Mouse (Mus musculus) CH12.LX (cell line): ENCODE measurements around the gene Pbrm1. TPM values are rescaled to one million over a fixed set of nuclear protein-coding genes. Genes with fewer than 3 reads are reported as not detected.

Experiments
- DNase-seq: peaks from one replicate; pipeline ENCODE4 v3.0.0-alpha.2; 2013; ENCODE audit errors: extremely low read depth
- H3K27ac ChIP-seq: 2 replicates; pipeline ENCODE4 v1.5.1; 2012; ENCODE audit warnings: low read depth, mild to moderate bottlenecking, control low read depth, moderate library complexity; ENCODE audit not compliant: insufficient read depth
- H3K27me3 ChIP-seq: replicated peaks from 2 replicates; pipeline ENCODE3; 2012; ENCODE audit warnings: inconsistent platforms
- H3K36me3 ChIP-seq, 2 experiments: replicated peaks in 1 of 2; 2 replicates each; pipeline versions ENCODE3 to v1.6.1; 2012; ENCODE audit warnings: inconsistent platforms in 1 of 2, low read length in 1 of 2, mild to moderate bottlenecking in 1 of 2, mixed read lengths in 1 of 2, moderate library complexity in 1 of 2; ENCODE audit not compliant: control insufficient read depth in 1 of 2, insufficient read depth in 1 of 2
- H3K4me1 ChIP-seq, 2 experiments: 2 replicates each; pipeline ENCODE4 v1.6.1; 2012; ENCODE audit warnings: inconsistent platforms in 1 of 2, moderate library complexity in 1 of 2; ENCODE audit not compliant: insufficient read depth in 2 of 2, control insufficient read depth in 1 of 2
- H3K4me2 ChIP-seq: 2 replicates; pipeline ENCODE4 v1.6.1; 2012; ENCODE audit warnings: low read depth, mild to moderate bottlenecking, control low read depth; ENCODE audit not compliant: poor library complexity, insufficient read depth, severe bottlenecking
- H3K4me3 ChIP-seq, 3 experiments: fragments of 150-350 bp in 1 of 3; sonication (generic) in 1 of 3; replicated peaks in 1 of 3; 2 replicates each; pipeline versions ENCODE3 to v1.5.1; 2011 to 2012; ENCODE audit warnings: low read depth in 2 of 3, low read length in 2 of 3, mild to moderate bottlenecking in 2 of 3, moderate library complexity in 2 of 3, control low read depth in 1 of 3, improper control_type of control experiment in 1 of 3, inconsistent platforms in 1 of 3, mixed read lengths in 1 of 3; ENCODE audit not compliant: poor library complexity in 1 of 3
- H3K79me2 ChIP-seq: replicated peaks from 2 replicates; pipeline ENCODE4 v1.6.1; 2012; ENCODE audit warnings: mild to moderate bottlenecking, moderate library complexity; ENCODE audit not compliant: control insufficient read depth, poor library complexity, insufficient read depth, severe bottlenecking; ENCODE audit errors: extremely low read depth
- H3K9ac ChIP-seq: 2 replicates; pipeline ENCODE4 v1.6.1; 2012; ENCODE audit warnings: low read depth, mild to moderate bottlenecking, control low read depth, moderate library complexity; ENCODE audit not compliant: insufficient read depth
- H3K9me3 ChIP-seq: replicated peaks from 2 replicates; pipeline ENCODE3; 2012; ENCODE audit warnings: low read length, inconsistent platforms, mixed read lengths
- BHLHE40 ChIP-seq: IDR thresholded peaks from 2 replicates; pipeline ENCODE4 v1.6.1; 2011; ENCODE audit warnings: mild to moderate bottlenecking, low read depth, low read length, improper control_type of control experiment
- CTCF ChIP-seq, 2 experiments: IDR thresholded peaks in 1 of 2; conservative IDR thresholded peaks in 1 of 2; 2 replicates each; pipeline ENCODE4 v1.5.1; 2011 to 2012; ENCODE audit warnings: low read depth in 2 of 2, low read length in 2 of 2, improper control_type of control experiment in 1 of 2, inconsistent platforms in 1 of 2, mild to moderate bottlenecking in 1 of 2, moderate library complexity in 1 of 2
- E2F4 ChIP-seq: IDR thresholded peaks from 2 replicates; pipeline ENCODE4 v1.6.1; 2011; ENCODE audit warnings: low read depth, low read length, improper control_type of control experiment; ENCODE audit not compliant: insufficient replicate concordance
- ELF1 ChIP-seq: IDR thresholded peaks from 2 replicates; pipeline ENCODE4 v1.6.1; 2014; ENCODE audit warnings: low read depth, mild to moderate bottlenecking, inconsistent platforms, low read length, improper control_type of control experiment
- GABPA ChIP-seq: IDR thresholded peaks from 2 replicates; pipeline ENCODE4 v1.6.1; 2012; ENCODE audit warnings: low read depth, low read length, improper control_type of control experiment, inconsistent platforms; ENCODE audit not compliant: insufficient replicate concordance
- IRF4 ChIP-seq: IDR thresholded peaks from 2 replicates; pipeline ENCODE4 v1.6.1; 2014; ENCODE audit warnings: low read depth, mild to moderate bottlenecking, inconsistent platforms, low read length, improper control_type of control experiment
- JUN ChIP-seq: IDR thresholded peaks from 2 replicates; pipeline ENCODE4 v1.6.1; 2011; ENCODE audit warnings: low read depth, mild to moderate bottlenecking, low read length, improper control_type of control experiment, moderate library complexity; ENCODE audit not compliant: insufficient read depth
- JUND ChIP-seq: conservative IDR thresholded peaks from 2 replicates; pipeline ENCODE4 v1.6.1; 2011; ENCODE audit warnings: low read depth, low read length, improper control_type of control experiment
- MEF2A ChIP-seq: IDR thresholded peaks from 2 replicates; pipeline ENCODE4 v1.6.1; 2014; ENCODE audit warnings: low read depth, mild to moderate bottlenecking, inconsistent platforms, low read length, improper control_type of control experiment, borderline replicate concordance
- MXI1 ChIP-seq: IDR thresholded peaks from 2 replicates; pipeline ENCODE4 v1.6.1; 2011; ENCODE audit warnings: mild to moderate bottlenecking, low read depth, low read length, improper control_type of control experiment
- NELFE ChIP-seq: IDR thresholded peaks from 2 replicates; pipeline ENCODE4 v1.6.1; 2011; ENCODE audit warnings: low read depth, low read length, improper control_type of control experiment
- PAX5 ChIP-seq: IDR thresholded peaks from 2 replicates; pipeline ENCODE4 v1.6.1; 2012; ENCODE audit warnings: low read length, inconsistent platforms, mixed read lengths
- POLR2AphosphoS2 ChIP-seq: IDR thresholded peaks from 2 replicates; pipeline ENCODE4 v1.6.1; 2011; ENCODE audit warnings: low read depth, low read length, improper control_type of control experiment
- RCOR1 ChIP-seq: conservative IDR thresholded peaks from 2 replicates; pipeline ENCODE4 v1.6.1; 2012; ENCODE audit warnings: low read depth, mild to moderate bottlenecking, inconsistent platforms, low read length, improper control_type of control experiment
- SIN3A ChIP-seq: IDR thresholded peaks from 2 replicates; pipeline ENCODE4 v1.6.1; 2012; ENCODE audit warnings: low read length, improper control_type of control experiment, inconsistent platforms
- TBP ChIP-seq: conservative IDR thresholded peaks from 2 replicates; pipeline ENCODE4 v1.6.1; 2011; ENCODE audit warnings: low read depth, low read length, improper control_type of control experiment
- USF1 ChIP-seq: IDR thresholded peaks from 2 replicates; pipeline ENCODE4 v1.6.1; 2014; ENCODE audit warnings: low read depth, mild to moderate bottlenecking, inconsistent platforms, low read length, improper control_type of control experiment
- ZC3H11A ChIP-seq: IDR thresholded peaks from 2 replicates; pipeline ENCODE4 v1.6.1; 2012; ENCODE audit warnings: low read depth, mild to moderate bottlenecking, inconsistent platforms, low read length, improper control_type of control experiment
- ZKSCAN1 ChIP-seq: IDR thresholded peaks from 2 replicates; pipeline ENCODE4 v1.6.1; 2012; ENCODE audit warnings: low read depth, inconsistent platforms, low read length, improper control_type of control experiment, borderline replicate concordance
- dilution Hi-C: fragments of 300-500 bp; cut with MboI; formaldehyde crosslinking; loops from 2 replicates; pipeline ENCODE4 v1.14.3; 2020; ENCODE audit warnings: low sequenced_read_pairs; ENCODE audit not compliant: extremely low pct_unique_long_range_greater_than_20kb, extremely low pct_ligation_motif_present
- in situ Hi-C: fragments of 300-500 bp; cut with MboI; formaldehyde crosslinking; loops from 3 replicates; pipeline ENCODE4 v1.14.3; 2019; ENCODE audit warnings: low sequenced_read_pairs, low pct_ligation_motif_present, low pct_unique_long_range_greater_than_20kb, mixed read lengths
- polyA plus RNA-seq: library from polyadenylated mRNA; unstranded; fragments of >175 nt; gene quantifications from 2 replicates; pipeline ENCODE4 v1.2.1, GENCODE M21; 2012; ENCODE audit warnings: low read depth; ENCODE audit not compliant: insufficient read length
- total RNA-seq, 2 experiments: library from RNA; depleted of rRNA; stranded (reverse); fragments of 300-350 nt in 1 of 2; fragments of >200 nt in 1 of 2; gene quantifications; 2 replicates each; pipeline ENCODE4 v1.2.3; 2012 to 2014

Pbrm1 gene
- total and polyA plus RNA-seq, 3 experiments = 20.4 to 28.8 (median 22.6) TPM

DNA sequence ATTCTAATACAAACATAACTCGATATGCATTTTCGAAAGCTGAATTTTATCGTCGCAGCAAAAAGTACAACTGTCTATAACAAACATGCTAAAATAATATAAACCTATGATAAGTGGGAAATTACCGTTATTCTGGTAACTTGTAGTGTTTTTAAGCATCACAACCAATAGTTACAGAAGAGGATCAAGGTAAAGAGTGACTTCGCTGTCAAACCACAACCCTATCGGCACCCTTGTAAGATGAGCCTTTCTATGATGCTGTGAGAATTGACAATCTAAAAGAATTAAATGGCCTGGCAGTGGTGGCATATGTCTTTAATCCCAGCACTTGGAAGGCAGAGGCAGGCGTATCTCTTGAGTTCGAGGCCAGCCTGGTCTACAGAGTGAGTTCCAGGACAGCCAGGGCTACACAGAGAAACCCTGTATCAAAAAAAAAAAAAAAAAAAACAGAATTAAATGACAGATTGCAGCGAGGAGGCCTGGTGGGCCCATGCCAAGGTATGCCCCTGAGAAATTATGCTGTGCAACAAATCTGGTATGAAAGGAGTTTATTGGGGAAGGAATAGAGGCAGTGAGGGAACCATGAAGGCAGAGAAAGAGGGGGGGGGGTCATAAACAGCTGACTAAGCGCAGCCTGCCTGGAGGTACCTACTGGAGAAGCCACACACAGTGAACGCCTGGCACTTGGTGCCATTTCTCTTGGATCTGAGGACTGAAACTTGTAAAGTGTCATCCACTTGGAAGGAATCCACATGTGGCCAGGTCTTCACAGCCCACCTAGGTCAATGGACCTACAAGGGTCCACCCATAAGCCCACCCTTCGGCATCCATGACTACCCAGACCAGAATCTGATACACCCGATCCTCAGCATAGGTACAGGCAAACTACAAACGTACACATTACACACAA, 110.6 kb downstream of the Pbrm1 start:
- no peak for DNase-seq
- H3K4me1 ChIP-seq = peaks cover 13 to 24% of the 10 kb centered on the region in 2 experiments
- H3K4me3 ChIP-seq = peak overlapping the region; percentile 27 to 73 (median 45)
- H3K9ac ChIP-seq = no peak overlapping the region
- peaks cover 2 to 23% of the 10 kb centered on the region in 2 experiments for H3K36me3 ChIP-seq
- peak overlapping the region; percentile 63; the same call in 1 of the 2 replicates for H3K4me2 ChIP-seq
- no peaks in the 10 kb centered on the region for H3K9me3 ChIP-seq
- peaks cover 11% of the 10 kb centered on the region for H3K79me2 ChIP-seq
- in situ Hi-C loops = no loop called here
- H3K27ac ChIP-seq = no peak overlapping the region
- dilution Hi-C loops = no loop called here
- TF ChIP-seq RCOR1 (no peak), BHLHE40 (no peak), SIN3A (no peak), JUND (no peak), USF1 (no peak), GABPA (no peak), JUN (no peak), TBP (no peak), NELFE (no peak), MEF2A (no peak; the same call in 1 of the 2 replicates), IRF4 (no peak), PAX5 (no peak), POLR2AphosphoS2 (no peak), CTCF (conservative IDR thresholded peaks at IDR 0.05 in 1 of 2, IDR thresholded peaks at IDR 0.05 in 1 of 2; ENCODE audit: low read depth in 2 of 2, low read length in 2 of 2) (no peak), ZC3H11A (no peak), ZKSCAN1 (no peak), E2F4 (no peak), ELF1 (no peak), MXI1 (no peak)
- peaks cover 33% of the 10 kb centered on the region for H3K27me3 ChIP-seq
